Mouse (Mus musculus): Measurements from ENCODE around the gene Fam122a. TPM values are rescaled to one million over a fixed set of nuclear protein-coding genes. Genes with fewer than 3 reads are reported as not detected.

Gene Fam122a
- total and polyA plus RNA-seq, 2 experiments from 2014 or later: 3.9 to 55.1 TPM

DNA sequence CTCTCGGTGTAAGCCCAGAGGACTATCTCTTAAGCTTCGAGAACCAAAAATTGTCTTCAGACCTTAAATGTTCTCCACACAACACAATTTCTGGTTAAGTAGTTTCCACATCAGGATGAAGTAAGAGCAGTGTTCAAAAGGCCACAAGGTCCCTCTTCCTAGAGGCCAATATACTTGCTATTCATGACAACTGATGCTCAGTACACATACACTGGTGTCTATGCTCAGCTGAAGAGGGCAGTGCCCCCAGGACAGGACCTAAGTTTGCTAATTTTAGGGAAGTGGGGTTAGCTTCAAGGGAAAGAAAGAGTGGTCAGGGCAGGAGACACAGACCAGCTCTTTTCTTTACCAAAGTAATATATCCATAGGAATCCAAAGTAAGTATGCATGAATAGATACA is 45.8 kb downstream of the Fam122a start:
- 83% methylated on average over 2 of the region's 2 CpGs for WGBS
- H3K27ac ChIP-seq (ENCODE audit: low read depth): no peak overlapping the region
- peaks cover 17% of the 10 kb centered on the region for H3K4me1 ChIP-seq (ENCODE audit: control insufficient read depth, insufficient read depth)
- TF ChIP-seq CTCF (IDR thresholded peaks at IDR 0.05; ENCODE audit: low read depth) (no peak), EP300 (IDR thresholded peaks at IDR 0.05; ENCODE audit: low read depth) (no peak)
- H3K27me3 ChIP-seq (ENCODE audit: control insufficient read depth, insufficient read depth, low read length): no peaks in the 10 kb centered on the region
- H3K4me3 ChIP-seq (ENCODE audit: low read depth, low read length): no peak overlapping the region
- ATAC-seq (ENCODE audit: insufficient read depth, low read depth) (no peak), DNase-seq (ENCODE audit: low spot score) (no peak)
- no peak overlapping the region for H3K4me2 ChIP-seq (ENCODE audit: low read depth, low read length)
- no peaks in the 10 kb centered on the region for H3K36me3 ChIP-seq (replicated peaks; ENCODE audit: control insufficient read depth, insufficient read depth, low read length)
- no peak overlapping the region for H3K9ac ChIP-seq (replicated peaks; ENCODE audit: low read depth, low read length)
- H3K9me3 ChIP-seq (replicated peaks; ENCODE audit: control insufficient read depth, low read length): no peaks in the 10 kb centered on the region

DNA sequence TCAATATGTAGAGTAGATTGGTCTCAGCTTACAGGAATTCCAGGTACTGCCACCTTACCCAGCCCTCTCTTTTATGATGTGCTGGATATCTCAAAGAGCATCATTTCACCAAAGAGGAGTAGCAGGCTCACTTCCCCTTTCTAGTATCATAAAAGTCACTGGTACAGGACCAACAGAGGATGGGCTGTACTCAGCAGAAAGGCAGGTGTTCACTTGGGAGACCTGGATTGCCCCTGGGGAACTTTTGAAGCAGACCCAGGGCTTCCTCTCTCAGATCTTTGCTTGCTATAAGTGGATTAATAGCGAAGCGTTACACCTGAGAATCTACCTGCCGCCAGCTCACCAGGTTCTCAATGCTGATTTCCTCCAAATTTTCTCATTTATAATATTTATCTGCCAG is 49.1 kb downstream of the Fam122a start:
- Histone ChIP-seq H3K4me1 (ENCODE audit: control insufficient read depth, insufficient read depth) (peaks cover 9% of the 10 kb centered on the region; the same call in 1 of the 2 replicates), H3K9me3 (replicated peaks; ENCODE audit: control insufficient read depth, low read length) (no peaks in the 10 kb centered on the region), H3K4me2 (ENCODE audit: low read depth, low read length) (no peak overlapping the region), H3K27me3 (ENCODE audit: control insufficient read depth, insufficient read depth, low read length) (no peaks in the 10 kb centered on the region), H3K9ac (replicated peaks; ENCODE audit: low read depth, low read length) (no peak overlapping the region), H3K36me3 (replicated peaks; ENCODE audit: control insufficient read depth, insufficient read depth, low read length) (no peaks in the 10 kb centered on the region), H3K4me3 (ENCODE audit: low read depth, low read length) (no peak overlapping the region), H3K27ac (ENCODE audit: low read depth) (no peak overlapping the region)
- DNase-seq (ENCODE audit: low spot score) (no peak), ATAC-seq (ENCODE audit: insufficient read depth, low read depth) (no peak)
- 97% methylated on average over 3 of the region's 3 CpGs for WGBS
- TF ChIP-seq EP300 (IDR thresholded peaks at IDR 0.05; ENCODE audit: low read depth): no peak
- no peak for TF ChIP-seq CTCF (IDR thresholded peaks at IDR 0.05; ENCODE audit: low read depth)

DNA sequence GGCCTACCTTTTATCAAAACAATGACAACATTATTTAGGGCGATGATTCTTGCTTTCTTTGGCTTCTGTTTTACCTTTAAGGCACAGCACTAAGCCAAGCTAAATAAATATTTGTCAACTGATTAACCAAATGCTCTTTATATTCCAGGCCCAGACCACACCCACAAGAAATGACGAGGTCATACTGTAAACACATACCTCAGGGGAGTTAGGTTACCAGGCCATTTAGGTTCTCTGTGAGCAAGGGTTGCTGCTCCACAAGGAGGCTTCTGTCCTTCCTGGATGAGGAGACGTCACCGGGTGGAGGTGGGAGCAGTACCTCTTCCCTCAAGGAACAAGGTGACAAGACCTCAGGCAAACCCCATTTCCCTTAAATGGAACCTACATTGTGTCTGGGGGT is 49.9 kb downstream of the Fam122a start:
- Histone ChIP-seq H3K36me3 (replicated peaks; ENCODE audit: control insufficient read depth, insufficient read depth, low read length) (no peaks in the 10 kb centered on the region), H3K9me3 (replicated peaks; ENCODE audit: control insufficient read depth, low read length) (no peaks in the 10 kb centered on the region), H3K9ac (replicated peaks; ENCODE audit: low read depth, low read length) (no peak overlapping the region), H3K4me1 (ENCODE audit: control insufficient read depth, insufficient read depth) (peaks cover 9% of the 10 kb centered on the region; the same call in 1 of the 2 replicates), H3K27me3 (ENCODE audit: control insufficient read depth, insufficient read depth, low read length) (no peaks in the 10 kb centered on the region), H3K4me2 (ENCODE audit: low read depth, low read length) (no peak overlapping the region), H3K4me3 (ENCODE audit: low read depth, low read length) (no peak overlapping the region), H3K27ac (ENCODE audit: low read depth) (peak overlapping the region; percentile 91)
- TF ChIP-seq EP300 (IDR thresholded peaks at IDR 0.05; ENCODE audit: low read depth): no peak
- TF ChIP-seq CTCF (IDR thresholded peaks at IDR 0.05; ENCODE audit: low read depth): no peak
- DNase-seq (ENCODE audit: low spot score): no peak
- WGBS: 56% methylated on average over 4 of the region's 4 CpGs
- 0 out of 2 replicates have a peak, but pooled peaks have one; percentile 7 for ATAC-seq (ENCODE audit: insufficient read depth, low read depth)

DNA sequence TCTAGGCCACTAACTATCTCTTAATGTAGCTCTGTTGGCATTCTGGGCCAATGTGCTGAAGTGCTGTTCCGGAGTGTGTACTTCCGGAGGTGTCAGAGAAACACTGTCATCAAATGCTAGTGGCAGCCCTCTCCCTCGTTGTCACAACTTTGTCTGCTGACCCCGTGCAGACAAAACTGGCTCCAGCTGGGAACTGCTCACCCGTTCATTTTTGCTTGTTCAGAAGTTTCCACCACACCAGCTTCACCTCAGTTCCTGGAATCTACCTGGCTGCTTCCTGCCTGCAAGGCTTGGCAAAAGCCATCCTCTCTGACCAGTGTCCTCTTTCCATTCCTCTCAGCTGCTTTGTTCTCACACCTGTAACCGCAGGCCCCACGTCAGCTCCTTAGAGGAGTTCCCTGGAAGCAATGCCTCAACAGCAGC is 50.4 kb downstream of the Fam122a start:
- 40% methylated on average over 7 of the region's 7 CpGs for WGBS
- Histone ChIP-seq H3K4me1 (ENCODE audit: control insufficient read depth, insufficient read depth) (peaks cover 9% of the 10 kb centered on the region; the same call in 1 of the 2 replicates), H3K27me3 (ENCODE audit: control insufficient read depth, insufficient read depth, low read length) (no peaks in the 10 kb centered on the region), H3K36me3 (replicated peaks; ENCODE audit: control insufficient read depth, insufficient read depth, low read length) (no peaks in the 10 kb centered on the region), H3K4me3 (ENCODE audit: low read depth, low read length) (no peak overlapping the region), H3K9me3 (replicated peaks; ENCODE audit: control insufficient read depth, low read length) (no peaks in the 10 kb centered on the region), H3K9ac (replicated peaks; ENCODE audit: low read depth, low read length) (0 out of 2 replicates have a peak overlapping the region, but pooled peaks have one; percentile 5), H3K27ac (ENCODE audit: low read depth) (peak overlapping the region; percentile 91), H3K4me2 (ENCODE audit: low read depth, low read length) (no peak overlapping the region)
- no peak for TF ChIP-seq CTCF (IDR thresholded peaks at IDR 0.05; ENCODE audit: low read depth)
- peak; percentile 81; the same call in 1 of the 2 replicates for TF ChIP-seq EP300 (IDR thresholded peaks at IDR 0.05; ENCODE audit: low read depth)
- ATAC-seq (ENCODE audit: insufficient read depth, low read depth): peak; percentile 89
- DNase-seq (ENCODE audit: low spot score): peak; percentile 86

Other genes with a start within 250 kb of the Fam122a start
- 36.6 and 57.2 TPM in 2 replicates for gene Fxn, start 196.8 kb downstream of the Fam122a start, total RNA-seq (2014; rRNA removed; ENCODE audit: low replicate concordance)
- 77.0 and 79.7 TPM in 2 replicates for gene Fxn, start 196.8 kb downstream of the Fam122a start, polyA plus RNA-seq (2015; fragmentation: Nextera tagmentation; extraction: Ambion mirVana)
- gene Pip5k1b, start 78.5 kb upstream of the Fam122a start, total RNA-seq (2014; rRNA removed; ENCODE audit: low replicate concordance): 19.2 and 26.6 TPM in 2 replicates
- 12.2 and 14.0 TPM in 2 replicates for gene Pip5k1b, start 78.5 kb upstream of the Fam122a start, polyA plus RNA-seq (2015; fragmentation: Nextera tagmentation; extraction: Ambion mirVana)
- gene Tmem252, start 196.7 kb upstream of the Fam122a start, total RNA-seq (2014; rRNA removed; ENCODE audit: low replicate concordance): 0.08 and 0.46 TPM in 2 replicates
- 2.8 and 3.2 TPM in 2 replicates for gene Tmem252, start 196.7 kb upstream of the Fam122a start, polyA plus RNA-seq (2015; fragmentation: Nextera tagmentation; extraction: Ambion mirVana)